Mouse (Mus musculus) stomach, embryonic 15.5 days (tissue): ENCODE results near the gene Med12l. TPM values are rescaled to one million over a fixed set of nuclear protein-coding genes. Genes with fewer than 3 reads are reported as not detected.

Source experiments
- ATAC-seq: fragments of 200-750 bp; cut with Nextera tagmentation; 2 replicates; pipeline ENCODE4 v1.8.0; 2017; ENCODE audit warnings: low read depth, moderate number of reproducible peaks, moderate TSS enrichment; ENCODE audit not compliant: insufficient read depth, low FRiP score
- H3K27ac ChIP-seq: fragments of 300-500 bp; sonication (generic); 2 replicates; pipeline ENCODE4 v1.5.1; 2015; ENCODE audit warnings: mild to moderate bottlenecking, inconsistent platforms
- H3K27me3 ChIP-seq: fragments of 300-500 bp; sonication (generic); replicated peaks from 2 replicates; pipeline ENCODE4 v1.6.1; 2015; ENCODE audit warnings: inconsistent platforms
- H3K36me3 ChIP-seq: fragments of 300-500 bp; sonication (generic); 2 replicates; pipeline ENCODE4 v1.6.1; 2015; ENCODE audit warnings: inconsistent platforms
- H3K4me1 ChIP-seq: fragments of 300-500 bp; sonication (generic); 2 replicates; pipeline ENCODE4 v1.6.1; 2015; ENCODE audit warnings: inconsistent platforms
- H3K4me2 ChIP-seq: fragments of 300-500 bp; sonication (generic); 2 replicates; pipeline ENCODE4 v1.6.1; 2015; ENCODE audit warnings: mild to moderate bottlenecking, inconsistent platforms
- H3K4me3 ChIP-seq: fragments of 300-500 bp; sonication (generic); replicated peaks from 2 replicates; pipeline ENCODE4 v1.5.1; 2015; ENCODE audit warnings: inconsistent platforms
- H3K9ac ChIP-seq: fragments of 300-500 bp; sonication (generic); 2 replicates; pipeline ENCODE4 v1.6.1; 2015; ENCODE audit warnings: inconsistent platforms
- H3K9me3 ChIP-seq: fragments of 300-500 bp; sonication (generic); 2 replicates; pipeline ENCODE4 v1.6.1; 2016; ENCODE audit warnings: inconsistent platforms
- WGBS: fragments of 180-500 bp; shearing (Covaris S2); methylation state at CpG from one replicate; pipeline ENCODE4 v1.1.7; 2015; 5-methylcytosine and 5-hydroxymethylcytosine counted together
- polyA plus RNA-seq: library from polyadenylated mRNA; unstranded; fragments of >200 nt; fragmentation: Nextera tagmentation; extraction: Ambion mirVana; gene quantifications from 2 replicates; pipeline ENCODE4 v1.2.1, GENCODE M21; 2015

The Med12l gene
- polyA plus RNA-seq, 1 experiment from 2014 or later, result 1.5 TPM

- H3K4me1 ChIP-seq, result no peaks in the 10 kb centered on the region
- no peaks in the 10 kb centered on the region for H3K27me3 ChIP-seq
- no peaks in the 10 kb centered on the region for H3K9me3 ChIP-seq
- WGBS, result 42% methylated on average over 4 of the region's 4 CpGs
- ATAC-seq, result no peak
- no peak overlapping the region for H3K4me2 ChIP-seq
- H3K36me3 ChIP-seq, result no peaks in the 10 kb centered on the region
- no peak overlapping the region for H3K9ac ChIP-seq
- no peak overlapping the region for H3K4me3 ChIP-seq
- H3K27ac ChIP-seq, result no peak overlapping the region
Observed at GRCm38 (mm10) chr3:59077278-59077677, 71.7 kb downstream of the Med12l start.

DNA sequence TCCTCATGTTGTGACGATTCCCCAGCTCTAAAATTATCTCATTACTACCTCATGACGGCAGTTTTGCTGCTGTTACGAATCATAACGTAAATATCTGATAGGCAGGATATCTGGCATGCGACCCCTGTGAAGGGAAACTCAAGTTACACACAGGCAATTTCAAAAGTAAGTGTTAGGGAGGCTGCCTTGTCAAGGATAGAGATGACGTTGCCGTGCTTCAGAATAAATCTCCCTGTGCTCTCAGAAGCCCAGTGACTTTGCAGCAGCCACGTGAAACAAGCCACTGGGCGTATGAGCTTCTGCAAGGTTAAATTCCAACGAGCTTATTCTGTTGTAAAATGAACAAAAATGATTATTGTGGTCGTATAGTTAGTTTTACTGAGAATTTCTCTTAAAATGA lies 73.0 kb downstream of the Med12l start:
- Histone ChIP-seq H3K36me3 (no peaks in the 10 kb centered on the region), H3K4me3 (no peak overlapping the region), H3K9ac (no peak overlapping the region), H3K27ac (no peak overlapping the region), H3K27me3 (no peaks in the 10 kb centered on the region), H3K4me2 (no peak overlapping the region), H3K4me1 (no peaks in the 10 kb centered on the region), H3K9me3 (no peaks in the 10 kb centered on the region)
- 56% methylated on average over 11 of the region's 11 CpGs for WGBS
- ATAC-seq, result no peak

DNA sequence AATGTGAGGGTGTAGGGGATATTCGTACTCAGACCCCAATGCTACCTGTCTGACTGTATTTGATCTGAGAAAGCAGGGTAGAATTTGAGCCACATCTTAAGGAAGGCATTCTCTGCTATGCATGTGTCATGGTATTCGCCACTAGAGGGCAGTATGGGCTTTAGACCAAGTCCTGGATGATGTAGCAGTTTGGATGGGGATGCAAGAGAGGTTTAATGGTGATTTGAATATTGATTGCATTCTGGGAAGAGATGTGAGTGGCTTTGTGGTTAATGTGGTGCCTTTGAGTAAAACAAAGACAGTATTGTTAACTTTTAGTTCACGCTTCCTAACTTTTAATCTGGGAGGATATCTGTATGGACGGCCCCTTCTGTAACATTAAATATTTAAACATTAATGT lies 73.7 kb downstream of the Med12l start:
- H3K9ac ChIP-seq, result no peak overlapping the region
- WGBS, result 32% methylated on average over 4 of the region's 4 CpGs
- no peaks in the 10 kb centered on the region for H3K4me1 ChIP-seq
- no peak for ATAC-seq
- no peak overlapping the region for H3K4me2 ChIP-seq
- H3K4me3 ChIP-seq, result no peak overlapping the region
- H3K27me3 ChIP-seq, result no peaks in the 10 kb centered on the region
- H3K36me3 ChIP-seq, result no peaks in the 10 kb centered on the region
- no peaks in the 10 kb centered on the region for H3K9me3 ChIP-seq
- H3K27ac ChIP-seq, result no peak overlapping the region

DNA sequence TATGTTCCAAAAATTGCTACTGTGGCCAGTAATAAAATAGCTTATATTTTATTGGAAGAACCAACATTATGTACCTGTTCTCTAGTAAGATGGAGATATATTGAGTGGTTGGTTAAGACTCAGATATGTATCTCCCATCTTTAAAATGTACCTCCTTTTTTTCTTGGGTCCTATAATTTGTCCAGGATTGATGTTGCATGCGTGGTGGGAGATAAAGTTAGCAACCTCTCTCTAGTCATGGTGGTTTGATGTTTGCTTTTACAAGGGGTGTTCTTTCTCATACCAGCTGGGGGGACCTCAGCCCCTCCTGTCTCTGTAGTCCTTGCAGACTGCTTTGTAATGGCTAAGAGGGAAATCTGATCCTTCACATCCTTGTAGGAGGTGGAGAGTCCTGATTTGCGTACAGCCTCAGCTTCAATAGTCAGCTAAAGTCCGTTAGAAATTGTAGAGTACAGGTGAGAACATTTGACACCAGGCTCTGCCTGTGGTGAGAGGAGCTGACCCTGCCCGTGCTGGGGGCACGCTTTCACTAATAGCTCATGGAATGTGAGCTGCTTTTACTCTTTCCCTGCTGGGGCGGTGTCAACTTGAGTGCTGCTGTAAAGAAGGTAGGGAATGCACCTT lies 74.8 kb downstream of the Med12l start:
- 29% methylated on average over 6 of the region's 6 CpGs for WGBS
- Histone ChIP-seq H3K4me2 (no peak overlapping the region), H3K9me3 (no peaks in the 10 kb centered on the region), H3K9ac (no peak overlapping the region), H3K36me3 (no peaks in the 10 kb centered on the region), H3K4me1 (no peaks in the 10 kb centered on the region), H3K27me3 (no peaks in the 10 kb centered on the region), H3K27ac (no peak overlapping the region), H3K4me3 (no peak overlapping the region)
- peak; percentile 27; the same call in 1 of the 2 replicates for ATAC-seq

DNA sequence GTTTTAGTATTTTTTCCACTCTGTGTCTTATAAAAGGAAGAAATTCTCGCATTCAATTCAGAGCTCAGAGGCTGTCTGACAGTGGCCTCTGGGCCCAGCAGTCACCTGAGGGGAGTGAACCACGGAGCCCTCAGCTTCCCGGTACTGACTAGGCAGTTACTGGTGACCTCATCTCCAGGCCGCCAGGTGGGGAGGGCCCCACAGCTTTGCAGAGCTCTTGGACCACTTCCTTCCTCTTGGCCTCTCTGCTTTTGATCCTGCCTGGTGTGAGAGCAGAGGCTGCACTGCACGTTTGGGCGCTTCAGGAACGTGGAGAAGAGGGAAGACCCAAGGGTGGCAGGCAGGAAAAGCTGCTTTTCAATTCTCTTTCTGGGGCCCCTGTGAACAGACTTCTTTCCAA lies 75.3 kb downstream of the Med12l start:
- 21% methylated on average over 7 of the region's 7 CpGs for WGBS
- Histone ChIP-seq H3K4me3 (no peak overlapping the region), H3K4me2 (no peak overlapping the region), H3K4me1 (no peaks in the 10 kb centered on the region), H3K27ac (no peak overlapping the region), H3K9me3 (no peaks in the 10 kb centered on the region), H3K36me3 (no peaks in the 10 kb centered on the region), H3K27me3 (no peaks in the 10 kb centered on the region), H3K9ac (no peak overlapping the region)
- peak; percentile 58; the same call in 1 of the 2 replicates for ATAC-seq

GRCm38 (mm10) chr3:59092702-59093101 lies 87.1 kb downstream of the Med12l start:
- Histone ChIP-seq H3K27ac (no peak overlapping the region), H3K9me3 (no peaks in the 10 kb centered on the region), H3K9ac (no peak overlapping the region), H3K36me3 (no peaks in the 10 kb centered on the region), H3K4me1 (no peaks in the 10 kb centered on the region), H3K4me2 (no peak overlapping the region), H3K27me3 (no peaks in the 10 kb centered on the region), H3K4me3 (no peak overlapping the region)
- ATAC-seq, result no peak
- 69% methylated on average over 11 of the region's 11 CpGs for WGBS

- H3K9me3 ChIP-seq, result no peaks in the 10 kb centered on the region
- H3K27ac ChIP-seq, result no peak overlapping the region
- no peak overlapping the region for H3K4me2 ChIP-seq
- no peaks in the 10 kb centered on the region for H3K36me3 ChIP-seq
- 84% methylated on average over 6 of the region's 6 CpGs for WGBS
- H3K27me3 ChIP-seq, result no peaks in the 10 kb centered on the region
- no peak for ATAC-seq
- no peak overlapping the region for H3K4me3 ChIP-seq
- H3K9ac ChIP-seq, result no peak overlapping the region
- no peaks in the 10 kb centered on the region for H3K4me1 ChIP-seq
Observed at GRCm38 (mm10) chr3:59097421-59097820, 91.8 kb downstream of the Med12l start.

DNA sequence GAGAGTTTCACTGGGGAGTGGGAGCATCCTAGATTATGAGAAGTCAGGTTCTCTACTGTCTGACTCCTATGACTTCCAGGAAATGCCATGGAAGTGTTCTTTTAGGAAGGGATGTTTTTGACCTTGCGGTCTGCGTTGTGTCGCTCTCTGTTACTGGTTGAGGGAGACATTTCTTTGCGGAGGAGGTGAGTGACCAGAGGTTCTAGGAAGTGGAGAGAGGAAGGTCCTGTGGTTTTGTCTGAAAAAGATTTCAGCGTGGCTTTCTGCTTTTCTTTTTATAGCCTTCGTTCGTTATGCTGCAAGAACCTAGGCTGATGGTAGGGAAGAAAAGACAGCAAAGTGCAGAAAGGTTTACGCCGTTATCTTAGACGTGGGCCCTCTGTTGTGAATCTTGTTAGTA lies 92.9 kb downstream of the Med12l start:
- Histone ChIP-seq H3K27ac (no peak overlapping the region), H3K36me3 (no peaks in the 10 kb centered on the region), H3K9me3 (no peaks in the 10 kb centered on the region), H3K4me3 (no peak overlapping the region), H3K4me1 (no peaks in the 10 kb centered on the region), H3K4me2 (no peak overlapping the region), H3K27me3 (no peaks in the 10 kb centered on the region), H3K9ac (no peak overlapping the region)
- WGBS, result 85% methylated on average over 10 of the region's 10 CpGs
- no peak for ATAC-seq

- Histone ChIP-seq H3K36me3 (no peaks in the 10 kb centered on the region), H3K9ac (no peak within 1 kb of the TSS), H3K9me3 (no peaks in the 10 kb centered on the region), H3K4me2 (no peak within 1 kb of the TSS), H3K27ac (no peak within 1 kb of the TSS), H3K4me3 (no peak within 1 kb of the TSS), H3K4me1 (no peaks in the 10 kb centered on the region), H3K27me3 (no peaks in the 10 kb centered on the region)
- ATAC-seq, result no peak
- WGBS, result 57% methylated on average over 6 of the region's 6 CpGs
Observed at GRCm38 (mm10) chr3:59101218-59101986, 95.8 kb downstream of the Med12l start, which contains the start of gene Gpr171. Gene Gpr171 (minus strand): TSS chr3:59101821.

- Histone ChIP-seq H3K4me3 (no peak overlapping the region), H3K27me3 (no peaks in the 10 kb centered on the region), H3K9me3 (no peaks in the 10 kb centered on the region), H3K4me1 (no peaks in the 10 kb centered on the region), H3K9ac (no peak overlapping the region), H3K36me3 (no peaks in the 10 kb centered on the region), H3K27ac (no peak overlapping the region), H3K4me2 (no peak overlapping the region)
- ATAC-seq, result no peak
- WGBS, result 95% methylated on average over 2 of the region's 2 CpGs
Observed at GRCm38 (mm10) chr3:59102146-59102545, 96.5 kb downstream of the Med12l start.

DNA sequence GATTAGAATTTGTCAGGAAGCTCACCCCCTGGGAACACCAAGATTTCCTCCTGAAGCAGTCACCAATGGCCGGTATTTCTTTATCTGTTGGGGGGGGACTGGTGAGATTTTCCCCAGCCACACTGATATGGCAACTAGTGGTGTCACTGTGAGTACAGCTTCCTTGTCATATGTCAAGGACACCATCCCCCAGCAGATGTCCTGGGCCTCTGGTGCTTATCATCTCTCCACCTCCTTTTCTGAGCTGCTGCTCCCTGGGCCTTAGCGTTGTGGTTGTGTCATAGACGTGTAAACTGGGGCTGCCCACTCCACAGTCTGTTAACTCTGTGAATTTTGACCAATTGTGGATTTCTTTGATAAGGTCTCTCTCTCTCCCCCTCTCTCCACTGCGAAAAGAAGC lies 98.8 kb downstream of the Med12l start:
- Histone ChIP-seq H3K9me3 (no peaks in the 10 kb centered on the region), H3K4me2 (no peak overlapping the region), H3K27ac (no peak overlapping the region), H3K4me1 (no peaks in the 10 kb centered on the region), H3K27me3 (no peaks in the 10 kb centered on the region), H3K36me3 (no peaks in the 10 kb centered on the region), H3K4me3 (no peak overlapping the region), H3K9ac (no peak overlapping the region)
- 74% methylated on average over 4 of the region's 4 CpGs for WGBS
- no peak for ATAC-seq

GRCm38 (mm10) chr3:59107439-59107838 lies 101.8 kb downstream of the Med12l start:
- no peaks in the 10 kb centered on the region for H3K36me3 ChIP-seq
- H3K9ac ChIP-seq, result no peak overlapping the region
- H3K9me3 ChIP-seq, result no peaks in the 10 kb centered on the region
- H3K4me1 ChIP-seq, result no peaks in the 10 kb centered on the region
- 96% methylated on average over 4 of the region's 4 CpGs for WGBS
- no peak for ATAC-seq
- no peak overlapping the region for H3K27ac ChIP-seq
- no peaks in the 10 kb centered on the region for H3K27me3 ChIP-seq
- H3K4me2 ChIP-seq, result no peak overlapping the region
- no peak overlapping the region for H3K4me3 ChIP-seq
